Mouse (Mus musculus): Measurements from ENCODE around the gene Usp42.

Gene Usp42

DNA sequence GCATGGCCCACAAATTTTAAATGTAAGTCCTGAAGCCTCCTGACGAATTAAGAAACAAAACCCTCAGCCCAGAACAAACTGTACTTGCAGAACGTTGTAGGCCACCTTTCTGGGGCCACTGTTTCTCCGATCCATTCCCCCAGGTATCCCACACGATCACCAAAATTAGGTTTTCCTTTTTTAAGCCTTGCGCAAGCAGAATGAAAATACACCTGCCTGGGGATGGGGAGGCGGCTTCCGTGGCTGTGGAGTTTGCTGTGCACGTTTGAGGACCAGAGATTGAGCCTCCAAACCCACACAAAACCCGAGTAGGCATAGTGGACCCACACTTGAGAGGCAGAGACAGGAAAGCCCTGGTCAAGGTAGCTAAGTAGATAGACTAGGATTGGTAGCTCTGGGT, 41.7 kb downstream of the Usp42 start:
- no peak for DNase-seq (ENCODE audit: low spot score in 2 of 2)

DNA sequence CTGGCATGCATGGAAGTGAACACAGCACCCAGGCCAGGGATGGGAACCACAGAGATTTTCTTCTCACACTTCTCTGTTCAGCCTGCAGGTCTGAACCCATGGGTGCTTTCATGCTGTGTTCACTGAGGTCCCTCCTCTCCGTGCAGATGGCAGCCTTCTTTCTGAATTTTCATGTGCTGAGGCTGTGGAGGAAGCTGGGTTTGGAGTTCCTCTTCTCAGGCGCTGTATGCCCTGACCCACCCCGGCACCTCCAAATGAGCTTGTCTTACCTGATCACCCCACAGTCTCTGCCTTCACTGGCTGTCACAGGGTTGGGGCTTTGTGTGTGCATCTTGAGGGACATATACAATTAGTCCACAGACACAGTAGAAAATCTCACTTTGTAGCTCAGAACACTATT, 44.5 kb downstream of the Usp42 start:
- DNase-seq (ENCODE audit: low spot score in 2 of 2): no peak

DNA sequence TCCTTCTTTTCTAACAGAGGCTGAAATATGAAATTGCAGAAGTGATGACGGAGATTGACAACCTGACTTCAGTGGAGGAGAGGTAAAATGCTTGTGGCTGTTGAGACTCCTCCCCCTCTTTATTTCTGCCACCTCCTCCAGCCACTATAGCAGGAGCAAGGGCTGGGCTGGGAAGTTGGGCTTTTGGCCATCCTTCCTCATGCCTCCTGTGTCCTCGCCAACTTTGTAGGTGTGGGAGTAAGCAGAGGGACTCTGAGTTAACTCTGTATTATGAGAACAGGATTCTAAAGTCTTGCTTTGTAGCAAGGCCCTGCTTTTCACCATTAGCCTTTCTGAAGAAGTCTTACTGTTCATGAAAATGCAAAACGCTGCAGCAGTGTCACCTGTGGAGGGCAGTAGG, 45.6 kb downstream of the Usp42 start:
- no peak for DNase-seq (ENCODE audit: low spot score in 2 of 2)

DNA sequence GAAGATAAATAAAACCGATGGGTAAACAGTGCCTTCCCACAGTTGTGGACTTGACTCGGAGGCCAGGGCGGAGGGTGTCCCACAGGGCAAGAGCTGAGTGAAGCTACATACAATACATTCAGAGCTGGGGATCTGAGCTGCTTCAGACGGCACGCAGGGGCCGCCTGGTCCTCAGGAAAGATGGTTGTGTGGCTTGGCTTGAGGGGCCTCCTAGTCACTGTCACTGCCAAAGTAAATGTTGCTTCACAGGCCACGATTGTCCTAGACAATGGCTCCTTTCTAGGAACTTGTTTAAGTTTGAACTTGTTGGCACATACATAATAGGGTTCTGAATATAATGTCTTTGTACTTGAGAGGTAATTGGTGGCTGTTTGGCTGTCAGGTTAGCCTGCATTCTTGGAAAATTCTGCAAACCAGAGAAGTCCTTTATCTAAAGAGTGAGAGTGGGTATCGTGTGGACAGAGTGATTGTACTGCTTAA, 47.1 kb downstream of the Usp42 start:
- no peak for DNase-seq (ENCODE audit: low spot score in 2 of 2)

DNA sequence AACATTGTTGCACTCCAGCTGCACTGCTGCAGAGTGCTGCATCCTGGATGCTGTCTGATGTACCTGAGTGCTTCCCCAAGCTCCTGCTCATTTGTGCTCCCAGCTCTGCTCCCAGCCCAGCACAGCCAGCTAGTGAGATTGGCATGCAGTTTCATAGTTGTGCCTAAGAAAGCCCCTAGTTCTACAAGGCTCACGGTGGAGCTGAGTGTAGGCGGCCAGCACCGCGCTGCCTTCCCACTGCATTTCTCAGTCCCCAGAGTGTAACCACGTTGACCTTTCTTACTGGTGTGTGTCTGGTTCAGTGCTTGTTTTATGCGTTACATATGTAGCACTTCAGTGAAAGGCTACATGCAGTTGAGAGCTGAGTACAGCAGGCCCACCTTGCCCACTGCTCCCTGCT, 48.4 kb downstream of the Usp42 start:
- DNase-seq (ENCODE audit: low spot score in 2 of 2): no peak

DNA sequence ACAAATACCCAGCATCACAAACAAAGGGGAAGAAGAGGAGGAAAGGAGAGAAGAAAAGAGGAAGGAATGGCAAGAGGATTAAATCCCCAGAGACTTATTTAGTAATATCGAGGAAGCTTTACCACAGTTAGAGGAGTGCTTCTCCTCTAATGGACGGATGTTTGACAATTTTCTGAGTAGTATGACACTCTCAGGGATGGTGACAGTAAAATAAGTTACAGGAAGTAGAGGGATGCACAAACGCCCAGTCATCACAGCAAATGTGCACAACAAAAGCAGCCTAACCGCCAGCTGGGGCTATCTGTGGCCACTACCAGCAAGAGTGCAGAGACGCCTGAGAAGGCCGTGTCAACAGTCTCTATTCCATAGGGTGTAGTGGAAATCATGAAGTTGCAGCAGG, 52.4 kb downstream of the Usp42 start:
- no peak for DNase-seq (ENCODE audit: low spot score in 2 of 2)

DNA sequence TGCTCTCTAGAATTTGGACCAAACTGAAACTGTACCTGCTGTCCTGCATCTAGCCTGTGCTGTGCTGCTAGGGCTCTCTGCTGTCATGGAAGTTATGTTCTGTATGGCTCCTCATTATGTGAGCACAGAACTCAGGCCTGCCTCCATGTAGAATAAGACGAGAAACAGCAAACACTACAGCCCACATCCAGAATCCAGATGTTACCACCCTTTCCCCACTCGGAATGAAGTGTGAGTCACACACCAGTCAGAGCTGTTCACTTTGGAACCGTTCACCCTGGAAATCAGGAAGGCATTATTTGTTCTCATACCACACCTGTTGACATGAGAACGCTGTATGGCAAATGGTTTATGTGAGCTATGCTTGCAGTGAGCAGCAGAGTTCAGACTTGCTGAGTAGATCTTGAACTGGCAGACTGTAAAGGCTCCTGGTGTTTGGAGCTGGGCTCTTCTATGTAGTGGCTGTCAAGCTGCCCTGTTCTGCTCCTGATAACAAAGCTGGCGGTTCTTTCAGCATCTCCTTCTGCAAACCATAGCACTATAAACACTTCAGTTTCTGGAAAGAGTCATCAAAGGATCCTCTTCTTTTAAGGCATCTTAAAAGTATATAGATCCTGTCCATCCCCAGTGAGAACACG, 53.3 kb downstream of the Usp42 start:
- no peak for DNase-seq (ENCODE audit: low spot score in 2 of 2)

DNA sequence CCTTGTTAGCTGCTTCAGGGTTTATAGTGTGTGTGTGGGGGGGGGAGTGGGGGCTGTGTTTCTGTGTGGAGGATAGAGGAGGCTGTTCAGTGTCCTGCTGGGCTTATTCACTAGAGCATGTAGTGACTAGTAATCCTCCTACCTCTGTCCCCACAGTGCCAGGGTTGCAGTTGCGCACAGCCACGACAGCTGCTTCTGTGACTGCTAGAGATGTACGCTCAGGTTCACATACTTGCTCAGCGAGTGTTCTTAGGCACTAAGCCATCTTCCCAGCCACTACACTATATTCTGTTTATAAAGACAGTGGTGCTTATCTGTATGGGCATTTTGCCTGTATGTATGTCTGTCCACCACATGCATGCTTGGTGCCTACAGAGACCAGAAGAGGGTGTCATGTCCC, 54.7 kb downstream of the Usp42 start:
- no peak for DNase-seq (ENCODE audit: low spot score in 2 of 2)

DNA sequence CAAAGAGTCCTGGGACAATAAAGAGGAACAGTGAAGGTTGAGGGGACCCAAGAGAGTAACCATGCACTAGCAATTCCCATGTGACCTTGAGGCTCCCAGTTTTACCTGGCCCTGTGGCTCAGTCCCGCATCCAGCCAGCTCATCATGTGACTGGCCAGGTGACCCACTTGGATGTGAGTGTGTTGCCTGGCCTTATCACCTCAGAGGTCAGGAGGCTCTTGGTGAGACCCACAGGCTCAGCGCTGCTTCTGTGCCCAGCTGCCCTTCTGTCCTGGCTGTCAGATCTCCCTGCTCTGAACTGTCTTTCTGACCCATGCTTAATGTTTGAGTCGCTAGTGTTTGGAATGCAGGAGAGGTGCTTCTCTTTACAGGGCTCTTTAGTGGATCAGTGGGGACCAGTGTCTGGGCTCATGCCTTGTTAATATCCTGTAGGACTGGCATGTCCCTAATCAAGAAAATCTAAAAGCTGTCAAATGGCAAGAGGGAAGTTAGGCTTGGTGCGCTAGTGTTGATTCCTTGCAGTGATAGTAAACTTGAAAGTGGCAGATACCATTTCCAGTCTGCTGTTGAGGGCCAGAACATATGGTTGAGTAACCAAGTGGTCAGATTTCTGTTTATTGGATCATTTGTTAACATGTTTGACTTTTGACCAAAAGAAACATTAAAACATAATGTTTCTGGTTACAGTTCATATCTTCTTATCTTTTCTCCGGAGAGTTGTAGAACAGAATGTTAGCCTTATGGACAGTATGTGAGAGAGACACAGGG, 55.7 kb downstream of the Usp42 start:
- no peak for DNase-seq (ENCODE audit: low spot score in 2 of 2)

DNA sequence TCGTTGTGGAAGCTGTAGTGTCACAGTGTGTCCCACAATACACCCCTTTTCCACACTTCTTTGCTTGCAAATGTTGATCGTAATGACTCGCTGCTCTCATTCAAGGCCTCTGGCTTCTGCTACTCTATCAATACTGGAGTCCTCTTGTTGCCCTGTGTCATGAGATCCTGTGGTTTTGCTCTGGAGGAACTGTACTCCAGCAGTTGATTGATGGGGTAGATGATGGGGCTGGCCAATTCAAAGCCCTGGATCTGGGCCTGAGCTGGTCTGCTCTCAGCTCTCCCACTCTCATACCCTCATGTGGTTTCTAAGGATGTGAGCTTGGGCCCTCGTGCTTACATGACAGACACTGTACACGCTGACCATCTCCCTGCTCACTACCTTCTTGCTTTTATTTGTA, 57.5 kb downstream of the Usp42 start:
- no peak for DNase-seq (ENCODE audit: low spot score in 2 of 2)

DNA sequence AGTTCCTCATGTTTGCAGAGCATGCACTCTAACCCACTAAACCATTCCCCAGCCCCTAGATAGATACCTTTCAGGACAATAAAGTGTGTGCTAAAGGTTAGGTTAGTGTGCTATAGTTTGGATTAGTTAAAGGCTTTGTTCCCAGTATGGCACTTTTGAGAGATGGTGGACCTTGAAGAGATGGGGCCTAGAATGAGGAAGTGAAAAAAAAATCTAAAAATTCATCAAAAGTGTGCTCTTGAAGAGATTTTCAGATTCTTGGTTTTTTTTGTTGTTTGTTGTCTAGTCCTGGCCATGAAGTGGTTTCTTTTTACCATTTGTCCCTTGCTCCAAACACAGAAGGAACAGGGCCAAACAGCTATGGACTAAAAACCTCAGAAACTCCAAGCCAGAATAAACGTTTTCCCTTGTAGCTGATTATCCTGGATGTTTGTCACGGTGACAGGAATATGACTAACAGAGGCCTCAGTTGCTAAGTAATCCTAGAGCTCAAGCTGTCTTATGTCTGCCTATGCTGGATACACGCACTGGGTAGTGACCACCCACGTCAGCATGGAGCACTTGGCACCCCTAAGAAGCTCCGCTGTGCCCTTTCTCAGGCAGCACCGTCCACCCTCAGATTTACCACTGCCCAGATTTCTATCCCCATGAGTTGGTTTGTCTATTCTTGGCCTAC, 61.2 kb downstream of the Usp42 start:
- no peak for DNase-seq (ENCODE audit: low spot score in 2 of 2)

DNA sequence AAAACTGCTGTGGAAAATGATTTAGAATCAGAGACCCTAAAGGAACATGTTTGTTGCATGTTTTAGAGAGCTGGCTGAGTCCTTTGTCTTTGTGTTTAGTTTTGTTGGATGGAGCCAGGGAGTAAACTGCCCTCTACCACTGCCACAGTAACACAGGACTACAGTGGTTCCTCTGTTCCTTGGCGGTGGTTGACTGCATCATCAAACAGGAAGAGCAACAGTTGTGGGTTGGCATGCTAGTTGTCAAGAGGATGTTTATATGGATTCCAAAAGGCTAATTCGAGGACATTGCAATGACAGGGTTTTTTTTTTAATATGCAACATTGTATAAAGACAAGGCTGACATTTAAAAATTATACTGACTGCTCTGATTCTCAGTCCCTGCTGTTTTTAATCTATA, 62.2 kb downstream of the Usp42 start:
- no peak for DNase-seq (ENCODE audit: low spot score in 2 of 2)

DNA sequence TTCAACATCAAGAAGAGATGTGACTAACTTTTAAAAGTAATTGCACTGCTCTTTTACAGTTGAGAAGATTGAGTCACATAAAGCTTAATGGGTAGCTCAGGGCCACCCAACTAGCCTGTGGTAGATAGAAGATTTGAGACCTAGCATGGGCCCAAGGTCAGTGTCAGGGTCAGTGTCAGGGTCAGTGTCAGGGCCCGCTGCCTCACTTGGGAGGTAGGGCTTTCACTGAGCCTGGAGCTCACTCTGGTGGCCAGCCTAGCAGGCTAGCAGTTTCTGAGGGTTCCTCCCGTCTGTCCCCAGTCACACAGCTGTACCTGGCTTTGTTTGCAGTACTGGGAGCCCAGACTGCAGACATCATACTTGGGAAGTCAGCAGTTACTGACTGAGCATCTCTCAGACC, 62.7 kb downstream of the Usp42 start:
- DNase-seq (ENCODE audit: low spot score in 2 of 2): no peak

DNA sequence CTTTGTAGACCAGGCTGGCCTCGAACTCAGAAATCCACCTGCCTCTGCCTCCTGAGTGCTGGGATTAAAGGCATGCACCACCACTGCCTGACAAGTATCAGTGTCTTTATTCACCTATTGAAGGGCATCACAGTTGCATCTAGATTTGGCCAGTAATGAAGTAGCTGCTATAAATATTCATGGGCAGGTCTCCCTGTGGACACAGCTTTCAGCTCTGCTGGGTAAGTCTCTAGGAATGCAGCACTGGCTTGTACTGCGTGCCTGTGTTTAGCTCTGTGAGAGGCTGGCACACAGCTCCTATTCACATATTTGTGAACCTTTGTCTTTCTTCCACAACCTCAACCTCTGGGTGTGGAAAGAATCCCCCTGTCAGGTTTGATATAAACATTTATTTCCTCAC, 63.2 kb downstream of the Usp42 start:
- no peak for DNase-seq (ENCODE audit: low spot score in 2 of 2)

DNA sequence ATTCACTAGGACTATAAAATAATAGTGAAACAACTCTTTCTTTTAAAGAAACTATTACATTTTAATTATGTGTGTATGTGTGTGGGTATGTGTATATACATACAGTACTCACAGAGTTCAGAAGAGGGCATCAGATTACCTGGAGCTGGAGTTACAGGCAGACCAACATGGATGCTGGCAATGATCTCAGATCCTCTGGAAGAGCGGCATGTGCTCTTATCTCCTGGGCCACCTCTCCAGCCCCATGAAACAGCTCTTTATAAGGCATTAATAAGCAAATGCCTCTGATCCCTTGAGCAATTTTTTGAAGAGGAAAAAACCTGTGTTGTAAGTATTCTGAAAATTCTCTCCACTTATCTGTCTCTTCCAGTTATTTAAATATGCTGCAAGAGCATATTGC, 66.1 kb downstream of the Usp42 start:
- no peak for DNase-seq (ENCODE audit: low spot score in 2 of 2)

DNA sequence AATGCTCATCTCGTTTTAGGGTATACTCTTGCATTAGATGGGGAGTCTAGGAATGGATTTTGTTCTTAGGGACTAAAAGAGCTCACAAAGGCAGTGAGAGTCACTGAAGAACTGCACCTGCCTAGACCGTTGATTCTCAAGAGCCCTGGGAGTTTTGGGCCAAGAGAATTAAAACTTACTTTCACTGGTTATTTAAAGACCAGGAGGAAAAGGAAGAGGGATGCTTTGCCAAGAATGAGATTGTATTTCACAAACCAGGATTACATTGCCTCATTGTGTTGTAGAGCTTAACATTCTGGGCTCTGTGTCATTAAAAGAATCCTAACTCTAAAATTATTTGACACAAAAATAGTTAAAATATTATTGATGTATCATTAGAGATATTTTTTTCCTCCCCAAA, 66.5 kb downstream of the Usp42 start:
- DNase-seq (ENCODE audit: low spot score in 2 of 2): no peak

DNA sequence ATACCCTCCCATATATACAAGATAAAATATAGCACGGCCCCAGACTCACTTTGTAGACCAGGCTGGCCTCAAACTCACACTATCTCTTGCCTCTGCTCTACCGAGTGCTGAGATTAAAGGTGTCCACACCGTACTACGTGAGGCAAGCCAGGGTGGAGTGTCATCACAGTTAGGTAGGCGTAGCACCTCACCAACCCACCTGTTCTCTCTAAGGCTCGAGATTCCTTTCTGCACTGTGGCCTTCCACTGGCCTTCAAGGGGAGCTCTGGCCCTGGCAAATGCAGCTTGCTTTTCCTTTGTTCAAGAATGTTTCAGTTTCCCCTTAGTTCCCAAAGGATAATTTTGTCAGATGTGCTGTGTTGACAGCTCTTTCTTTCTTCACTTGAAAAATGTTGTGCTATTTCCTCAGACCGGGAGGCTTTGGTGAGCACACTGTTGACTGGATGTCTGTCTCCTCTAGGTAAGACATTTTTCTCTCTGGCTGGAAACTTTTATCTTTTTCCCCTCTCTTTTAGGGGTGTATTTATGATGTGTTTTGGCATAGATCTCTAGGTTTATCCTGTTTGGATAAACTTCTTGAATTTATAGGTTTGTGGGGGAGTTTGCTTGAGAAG, 68.9 kb downstream of the Usp42 start:
- no peak for DNase-seq (ENCODE audit: low spot score in 2 of 2)

All from urinary bladder, postnatal 4 days (tissue).